Mouse (Mus musculus) hindbrain, postnatal 0 days (tissue): ENCODE results near the gene Lfng. TPM values are rescaled to one million over a fixed set of nuclear protein-coding genes. Genes with fewer than 3 reads are reported as not detected.

ENCODE experiments used
- ATAC-seq: fragments of 200-750 bp; cut with Nextera tagmentation; 2 replicates; pipeline ENCODE4 v1.8.0; 2017; ENCODE audit warnings: mild to moderate bottlenecking, moderate TSS enrichment, moderate library complexity
- DNase-seq: peaks from one replicate; pipeline ENCODE4 v3.0.0-alpha.2; 2015; ENCODE audit warnings: low spot score
- H3K27ac ChIP-seq: fragments of 300-500 bp; sonication (generic); 2 replicates; pipeline ENCODE4 v1.5.1; 2014; ENCODE audit warnings: mild to moderate bottlenecking
- H3K27me3 ChIP-seq: fragments of 300-500 bp; sonication (generic); 2 replicates; pipeline ENCODE4 v1.6.1; 2014; ENCODE audit warnings: low read length, mixed read lengths; ENCODE audit not compliant: insufficient read depth
- H3K36me3 ChIP-seq: fragments of 300-500 bp; sonication (generic); 2 replicates; pipeline ENCODE4 v1.6.1; 2014; ENCODE audit warnings: low read length, mixed read lengths; ENCODE audit not compliant: insufficient read depth
- H3K4me1 ChIP-seq: fragments of 300-500 bp; sonication (generic); 2 replicates; pipeline ENCODE4 v1.6.1; 2014; ENCODE audit warnings: antibody characterized with exemption, low read length, mixed read lengths; ENCODE audit not compliant: insufficient read depth
- H3K4me2 ChIP-seq: fragments of 300-500 bp; sonication (generic); 2 replicates; pipeline ENCODE4 v1.6.1; 2014; ENCODE audit warnings: low read depth, mild to moderate bottlenecking, low read length, moderate library complexity, mixed read lengths
- H3K4me3 ChIP-seq: fragments of 300-500 bp; sonication (generic); 2 replicates; pipeline ENCODE4 v1.5.1; 2014; ENCODE audit warnings: low read length
- H3K9ac ChIP-seq: fragments of 300-500 bp; sonication (generic); replicated peaks from 2 replicates; pipeline ENCODE4 v1.6.1; 2014; ENCODE audit warnings: mild to moderate bottlenecking, low read length, moderate library complexity, mixed read lengths
- H3K9me3 ChIP-seq: fragments of 300-500 bp; sonication (generic); 2 replicates; pipeline ENCODE4 v1.6.1; 2016; ENCODE audit warnings: low read length, mixed read lengths
- CTCF ChIP-seq: IDR thresholded peaks from 2 replicates; pipeline ENCODE4 v1.5.1; 2016; ENCODE audit warnings: antibody characterized with exemption, control low read depth, low read depth
- WGBS: fragments of 180-500 bp; shearing (Covaris S2); extraction: QIAGEN DNeasy Blood & Tissue Kit; methylation state at CpG from one replicate; pipeline ENCODE4 v1.1.7; 2014; 5-methylcytosine and 5-hydroxymethylcytosine counted together
- polyA plus RNA-seq: library from polyadenylated mRNA; unstranded; fragments of >200 nt; fragmentation: Nextera tagmentation; extraction: Ambion mirVana; gene quantifications from 2 replicates; pipeline ENCODE4 v1.2.1, GENCODE M21; 2015
- total RNA-seq: library from RNA; depleted of rRNA; stranded (reverse); fragments of >200 nt; gene quantifications from 2 replicates; pipeline ENCODE4 v1.2.3, GENCODE M21; 2014

Lfng gene
- total and polyA plus RNA-seq, 2 experiments from 2014 or later = 29.7 to 81.4 TPM

- Histone ChIP-seq H3K27me3 (no peaks in the 10 kb centered on the region), H3K27ac (peak overlapping the region; percentile 97; the same call in 1 of the 2 replicates), H3K36me3 (no peaks in the 10 kb centered on the region), H3K4me1 (peaks cover 36% of the 10 kb centered on the region), H3K4me3 (peak overlapping the region; percentile 98), H3K9me3 (no peaks in the 10 kb centered on the region), H3K4me2 (peak overlapping the region; percentile 73), H3K9ac (peak overlapping the region; percentile 100)
- DNase-seq (no peak), ATAC-seq (no peak)
- 18% methylated on average over 13 of the region's 13 CpGs for WGBS
- TF ChIP-seq CTCF = no peak
These were observed 40.1 kb downstream of the Lfng start for GRCm38 (mm10) chr5:140647031-140647760.

- Histone ChIP-seq H3K27ac (peak overlapping the region; percentile 97), H3K27me3 (no peaks in the 10 kb centered on the region), H3K9me3 (no peaks in the 10 kb centered on the region), H3K4me2 (peak overlapping the region; percentile 73), H3K36me3 (no peaks in the 10 kb centered on the region), H3K4me3 (peak overlapping the region; percentile 98), H3K9ac (peak overlapping the region; percentile 100), H3K4me1 (peaks cover 33% of the 10 kb centered on the region)
- peak; percentile 52 for ATAC-seq
- DNase-seq = peak; percentile 85
- WGBS = under 1% methylated on average over 13 of the region's 13 CpGs
- TF ChIP-seq CTCF = no peak
These were observed 40.9 kb downstream of the Lfng start for GRCm38 (mm10) chr5:140647821-140648518.

GRCm38 (mm10) chr5:140648519-140649100, 41.5 kb downstream of the Lfng start, which contains the start of gene Ttyh3:
Ttyh3 (minus strand) TSS chr5:140649031.
- peak within 1 kb of the TSS; percentile 97 for H3K27ac ChIP-seq
- no peaks in the 10 kb centered on the region for H3K9me3 ChIP-seq
- H3K36me3 ChIP-seq = no peaks in the 10 kb centered on the region
- H3K27me3 ChIP-seq = no peaks in the 10 kb centered on the region
- TF ChIP-seq CTCF = no peak
- peak within 1 kb of the TSS; percentile 73 for H3K4me2 ChIP-seq
- WGBS = 0% methylated on average over 35 of the region's 62 CpGs
- no peak for ATAC-seq
- H3K4me3 ChIP-seq = peak within 1 kb of the TSS; percentile 98
- no peak for DNase-seq
- peaks cover 33% of the 10 kb centered on the region for H3K4me1 ChIP-seq
- peak within 1 kb of the TSS; percentile 100 for H3K9ac ChIP-seq

- H3K4me1 ChIP-seq = peaks cover 33% of the 10 kb centered on the region
- DNase-seq = peak; percentile 99
- TF ChIP-seq CTCF = no peak
- WGBS = 6% methylated on average over 24 of the region's 26 CpGs
- H3K4me3 ChIP-seq = peak overlapping the region; percentile 98
- peak overlapping the region; percentile 88 for H3K27ac ChIP-seq
- peak; percentile 95 for ATAC-seq
- H3K9ac ChIP-seq = peak overlapping the region; percentile 100
- no peaks in the 10 kb centered on the region for H3K27me3 ChIP-seq
- no peaks in the 10 kb centered on the region for H3K36me3 ChIP-seq
- H3K9me3 ChIP-seq = no peaks in the 10 kb centered on the region
- peak overlapping the region; percentile 73 for H3K4me2 ChIP-seq
These were observed 42.1 kb downstream of the Lfng start for GRCm38 (mm10) chr5:140649101-140649667.

- Histone ChIP-seq H3K27me3 (no peaks in the 10 kb centered on the region), H3K4me3 (no peak overlapping the region), H3K27ac (peak overlapping the region; percentile 88), H3K4me2 (peak overlapping the region; percentile 73), H3K36me3 (no peaks in the 10 kb centered on the region), H3K9me3 (no peaks in the 10 kb centered on the region), H3K4me1 (peaks cover 26% of the 10 kb centered on the region), H3K9ac (peak overlapping the region; percentile 47; the same call in 1 of the 2 replicates)
- WGBS = 66% methylated on average over 7 of the region's 7 CpGs
- no peak for ATAC-seq
- no peak for DNase-seq
- no peak for TF ChIP-seq CTCF
These were observed 42.8 kb downstream of the Lfng start for GRCm38 (mm10) chr5:140649881-140650414.

GRCm38 (mm10) chr5:140651231-140651630, 44.1 kb downstream of the Lfng start:
- H3K9me3 ChIP-seq = no peaks in the 10 kb centered on the region
- H3K36me3 ChIP-seq = no peaks in the 10 kb centered on the region
- no peak overlapping the region for H3K4me2 ChIP-seq
- H3K4me3 ChIP-seq = no peak overlapping the region
- no peak for ATAC-seq
- no peak for TF ChIP-seq CTCF
- 53% methylated on average over 11 of the region's 11 CpGs for WGBS
- H3K4me1 ChIP-seq = peaks cover 13% of the 10 kb centered on the region; the same call in 1 of the 2 replicates
- H3K27me3 ChIP-seq = no peaks in the 10 kb centered on the region
- no peak overlapping the region for H3K27ac ChIP-seq
- no peak overlapping the region for H3K9ac ChIP-seq
- no peak for DNase-seq
